Mouse (Mus musculus) 3T3-L1 (cell line): ENCODE data around the gene Xrcc1.
"Not testable (repeated sequence)": the region's sequence is repeated elsewhere in the genome, so short reads cannot be mapped to it uniquely, and the experiment has no call there.

Source experiments
- DNase-seq: peaks from one replicate; pipeline ENCODE4 v3.0.0-alpha.2; 2015; ENCODE audit warnings: low read depth, low spot score

Gene Xrcc1

GRCm38 (mm10) chr7:24546068-24546614 lies at the start of gene Xrcc1, which contains the start of gene Pinlyp:
Xrcc1 (plus strand) TSS chr7:24546289.
Pinlyp (minus strand) TSS chr7:24546118.
- no peak for DNase-seq

DNA sequence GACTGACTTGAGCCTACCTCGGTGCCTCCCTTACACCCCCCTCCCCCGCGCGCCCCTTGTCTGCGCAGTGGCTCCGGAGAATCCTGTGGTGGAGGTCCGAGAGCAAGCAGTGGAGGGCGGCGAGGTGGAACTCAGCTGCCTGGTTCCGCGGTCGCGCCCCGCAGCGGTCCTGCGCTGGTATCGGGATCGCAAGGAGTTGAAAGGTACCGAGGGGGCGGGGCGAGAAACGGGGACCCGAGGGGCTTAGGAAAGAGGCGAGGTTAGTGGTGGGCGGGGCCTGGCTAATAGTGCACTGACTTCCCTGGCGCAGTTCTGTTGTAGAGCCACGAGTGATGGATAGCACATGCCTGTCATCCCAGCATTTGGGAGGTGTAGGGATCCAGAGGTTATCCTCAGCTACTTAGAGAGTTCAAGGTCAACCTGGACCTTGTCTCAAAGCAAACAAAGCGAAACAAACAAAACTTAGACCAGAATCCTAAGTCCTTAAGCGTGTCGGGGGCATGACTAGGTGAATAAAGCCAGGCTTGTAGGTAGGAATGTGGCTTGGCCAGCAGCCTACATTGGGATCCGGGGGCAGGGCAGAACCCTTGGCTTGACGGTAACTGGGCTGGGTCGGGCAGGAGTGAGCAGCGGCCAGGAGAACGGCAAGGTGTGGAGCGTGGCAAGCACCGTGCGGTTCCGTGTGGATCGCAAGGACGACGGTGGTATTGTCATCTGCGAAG lies 46.1 kb upstream of the Xrcc1 start:
- DNase-seq, result no peak

DNA sequence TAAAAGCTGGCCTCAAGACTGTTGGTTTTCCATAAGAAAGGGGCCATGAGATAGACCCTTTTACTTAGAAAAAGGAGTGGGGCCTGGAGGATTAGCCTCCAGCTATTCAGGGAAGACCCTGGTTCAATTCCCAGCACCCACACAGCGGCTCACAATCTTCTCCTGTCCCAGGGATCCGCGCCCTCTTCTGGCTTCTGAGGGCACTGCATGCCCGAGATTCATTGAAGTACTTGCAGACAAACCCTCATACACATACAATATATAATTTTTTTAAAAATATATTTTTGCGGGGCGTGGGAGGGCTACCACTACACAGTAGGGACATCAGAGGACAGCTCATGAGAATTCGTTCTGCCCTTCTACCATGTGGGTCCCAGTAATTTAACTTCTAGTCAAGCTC lies 45.2 kb upstream of the Xrcc1 start:
- no peak for DNase-seq

DNA sequence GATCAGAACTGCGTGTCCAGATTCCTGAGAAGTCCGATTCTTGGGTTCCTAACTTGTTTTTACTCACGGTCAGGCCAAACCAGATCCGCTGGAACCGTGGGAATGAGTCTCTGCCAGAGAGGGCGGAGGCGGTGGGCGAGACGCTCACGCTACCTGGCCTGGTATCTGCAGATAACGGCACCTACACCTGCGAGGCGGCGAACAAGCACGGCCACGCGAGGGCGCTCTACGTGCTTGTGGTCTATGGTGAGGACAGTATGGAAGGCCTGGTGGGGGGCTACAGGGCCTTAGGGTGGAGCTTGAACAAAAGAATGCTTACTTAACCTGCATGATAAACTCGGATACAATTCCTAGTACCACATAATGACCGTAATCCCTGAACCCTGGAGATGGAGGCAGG lies 44.6 kb upstream of the Xrcc1 start:
- no peak for DNase-seq

- DNase-seq, result no peak
Measured at GRCm38 (mm10) chr7:24504004-24504403, 42.1 kb upstream of the Xrcc1 start.

DNA sequence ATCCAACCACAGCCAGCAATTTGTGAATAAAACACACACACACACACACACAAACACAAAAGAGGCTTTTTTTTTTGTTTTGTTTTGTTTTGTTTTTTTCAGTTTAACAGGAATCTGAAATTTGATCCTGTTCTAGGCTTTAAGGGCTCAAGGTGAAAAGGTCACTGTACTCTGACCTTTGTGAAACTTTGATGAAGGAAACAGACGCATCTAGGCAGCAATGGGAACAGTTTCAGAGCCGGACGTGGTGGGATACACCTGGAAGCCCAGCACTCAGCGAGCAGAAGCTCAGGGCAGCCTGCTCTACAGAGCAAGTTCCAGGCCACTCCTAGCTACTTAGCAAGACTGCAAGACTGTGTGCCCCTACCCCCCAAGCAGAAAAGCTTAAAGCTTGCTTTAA lies 41.2 kb upstream of the Xrcc1 start:
- no peak for DNase-seq

GRCm38 (mm10) chr7:24505447-24506064 lies 40.5 kb upstream of the Xrcc1 start:
- no peak for DNase-seq

GRCm38 (mm10) chr7:24506065-24506459 lies 40.0 kb upstream of the Xrcc1 start:
- DNase-seq, result no peak

DNA sequence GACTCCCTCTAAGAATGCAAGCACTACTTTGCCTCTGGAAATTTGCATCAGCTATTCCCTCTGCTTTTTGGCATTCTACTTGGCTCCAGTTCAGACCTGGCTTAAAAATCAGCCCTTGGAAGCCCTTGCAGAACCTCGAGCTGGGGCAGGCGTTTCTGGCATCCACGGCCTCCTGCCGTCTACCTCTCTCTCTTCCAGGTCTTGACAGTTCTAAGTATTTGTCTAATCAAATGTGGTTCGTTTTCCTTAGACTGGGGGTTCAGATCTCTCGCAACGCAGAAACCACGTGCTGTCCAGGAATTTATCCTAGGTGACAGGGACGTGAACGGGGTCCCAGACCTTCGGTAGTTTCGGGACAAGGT lies 39.6 kb upstream of the Xrcc1 start:
- peak; percentile 70 for DNase-seq

GRCm38 (mm10) chr7:24506838-24507725 lies 39.0 kb upstream of the Xrcc1 start, which contains the start of gene Zfp428:
Zfp428 (plus strand) TSS chr7:24507006.
- DNase-seq, result peak; percentile 79

DNA sequence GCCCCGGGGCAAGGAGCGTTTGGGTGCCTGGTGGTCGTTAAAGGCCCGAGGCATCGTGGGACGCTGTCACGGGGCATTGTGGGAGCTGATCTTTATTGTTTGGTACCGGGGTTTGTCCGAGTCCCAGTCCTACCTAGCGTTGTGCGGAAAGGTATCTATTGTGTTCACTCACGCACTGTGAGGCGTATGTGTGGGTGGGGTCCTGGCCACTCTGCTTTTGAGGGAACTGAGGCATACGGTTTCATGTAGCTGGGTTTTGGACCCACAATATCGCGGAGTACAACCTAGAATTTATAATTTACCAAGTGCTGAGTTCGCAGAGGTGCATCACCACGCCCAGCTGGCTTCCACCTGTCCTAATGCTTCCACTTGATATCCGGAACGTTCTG lies 38.4 kb upstream of the Xrcc1 start:
- no peak for DNase-seq

DNA sequence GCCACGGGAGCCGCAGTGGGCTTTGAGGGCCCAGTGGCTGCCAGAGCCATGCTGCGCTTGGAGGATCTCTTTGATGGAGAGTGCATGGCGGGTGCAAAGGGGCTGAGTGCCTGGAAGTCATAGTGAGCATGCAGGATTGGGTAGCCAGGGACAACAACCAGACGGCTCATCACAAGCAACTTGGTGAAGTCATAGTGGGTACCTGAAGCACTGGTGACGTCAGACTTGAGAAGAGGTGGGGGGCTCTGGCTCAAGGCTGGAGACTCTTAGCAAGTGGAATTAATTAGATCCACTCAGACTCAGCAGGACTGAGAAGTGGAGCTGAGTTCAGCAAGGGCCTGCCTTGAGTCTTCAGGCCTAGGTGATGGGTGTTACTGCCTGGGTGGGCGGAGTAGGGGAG lies 33.7 kb upstream of the Xrcc1 start, which contains the start of gene AC161166.1:
Gene AC161166.1 (minus strand): TSS at position 101 of the 400 bp plus-strand sequence.
- DNase-seq, result no peak

DNA sequence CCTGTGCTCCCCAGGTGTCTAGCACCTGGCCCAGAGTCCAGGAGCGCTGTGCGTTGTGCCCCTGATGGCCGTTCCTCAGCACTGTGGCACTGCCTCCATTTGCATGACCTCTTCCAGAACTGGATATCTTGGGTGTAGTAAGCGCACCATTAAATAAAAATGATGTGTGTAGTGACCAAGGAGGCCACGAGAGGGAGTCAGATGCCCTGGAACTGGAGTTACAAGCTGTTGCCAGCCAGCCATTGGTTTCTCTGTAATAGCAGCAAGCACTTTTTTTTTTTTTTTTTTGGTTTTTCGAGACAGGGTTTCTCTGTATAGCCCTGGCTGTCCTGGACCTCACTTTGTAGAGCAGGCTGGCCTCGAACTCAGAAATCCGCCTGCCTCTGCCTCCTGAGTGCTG lies 29.8 kb upstream of the Xrcc1 start:
- peak; percentile 27 for DNase-seq

- no peak for DNase-seq
Measured at GRCm38 (mm10) chr7:24517077-24517476, 29.0 kb upstream of the Xrcc1 start.

- DNase-seq, result no peak
Measured at GRCm38 (mm10) chr7:24517654-24518053, 28.4 kb upstream of the Xrcc1 start.

DNA sequence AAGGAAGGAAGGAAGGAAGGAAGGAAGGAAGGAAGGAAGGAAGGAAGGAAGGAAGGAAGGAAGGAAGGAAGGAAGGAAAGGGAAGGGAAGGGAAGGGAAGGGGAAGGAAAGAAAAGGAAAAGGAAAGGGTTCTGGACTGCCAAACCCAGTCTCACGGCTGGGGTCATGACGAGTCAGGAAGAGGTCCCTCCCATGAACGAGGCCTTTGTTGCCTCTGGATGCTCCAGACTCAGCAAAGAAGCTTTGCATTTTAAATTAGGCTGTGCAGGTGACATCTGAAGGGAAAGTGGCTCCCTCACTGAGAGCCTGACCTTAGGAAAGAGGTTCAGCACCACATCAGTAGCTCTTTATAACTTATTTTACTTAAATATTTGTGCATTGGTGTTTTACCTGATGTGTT lies 27.0 kb upstream of the Xrcc1 start:
- no peak for DNase-seq

DNA sequence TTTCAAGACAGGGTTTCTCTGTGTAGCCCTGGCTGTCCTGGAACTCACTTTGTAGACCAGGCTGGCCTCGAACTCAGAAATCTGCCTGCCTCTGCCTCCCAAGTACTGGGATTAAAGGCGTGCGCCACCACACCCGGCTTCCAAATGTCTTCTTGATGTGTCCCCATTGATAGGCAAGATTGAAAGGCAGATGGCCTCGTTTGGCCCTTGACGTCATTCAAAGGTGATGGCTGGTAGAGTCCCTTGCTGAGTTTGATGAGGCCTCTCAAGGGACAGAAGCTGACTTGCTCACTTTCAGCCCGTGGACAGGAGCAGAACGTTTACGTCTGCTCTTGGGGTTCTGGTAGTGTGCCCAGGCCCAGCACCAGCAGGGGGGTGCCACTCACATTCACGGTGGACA lies 26.0 kb upstream of the Xrcc1 start:
- DNase-seq, result not testable (repeated sequence)

DNA sequence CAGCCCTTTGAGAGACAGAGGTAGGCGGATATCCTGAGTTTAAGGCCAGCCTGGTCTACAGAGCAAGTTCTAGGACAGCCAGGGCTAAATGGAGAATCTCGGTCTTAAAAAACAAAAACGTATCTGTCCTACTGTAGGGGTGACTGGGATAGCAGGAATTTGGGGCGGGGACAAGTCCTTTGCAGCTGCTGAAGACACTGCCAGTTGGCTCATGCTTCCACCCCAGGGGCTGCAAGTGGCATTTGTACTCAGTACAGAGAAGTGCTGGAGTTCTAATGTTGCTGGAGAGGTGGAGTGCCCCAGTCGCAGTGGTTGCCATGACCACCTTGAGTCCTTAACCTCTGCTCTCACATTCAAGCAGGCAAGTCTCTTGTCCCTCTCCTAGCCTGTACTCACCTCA lies 23.3 kb upstream of the Xrcc1 start:
- DNase-seq, result peak; percentile 69

- DNase-seq, result no peak
Measured at GRCm38 (mm10) chr7:24523723-24524122, 22.4 kb upstream of the Xrcc1 start.

DNA sequence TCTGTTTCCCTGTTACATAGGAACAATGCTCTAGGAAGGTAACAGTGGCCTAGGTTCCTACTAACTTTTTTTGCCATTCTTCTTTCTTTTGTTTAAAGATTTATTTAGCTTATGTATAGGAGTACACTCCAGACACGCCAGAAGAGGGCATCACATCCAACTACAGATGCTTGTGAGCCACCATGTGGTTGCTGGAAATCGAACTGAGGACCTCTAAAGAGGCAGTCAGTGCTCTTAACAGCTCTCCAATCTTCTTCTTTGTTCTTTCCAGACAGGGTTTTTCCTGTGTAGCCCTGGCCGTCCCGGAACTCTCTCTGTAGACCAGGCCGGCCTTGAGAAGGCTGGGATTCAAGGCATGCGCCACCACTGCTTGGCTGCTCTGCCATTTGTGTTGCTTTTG lies 21.1 kb upstream of the Xrcc1 start:
- no peak for DNase-seq

- DNase-seq, result no peak
Measured at GRCm38 (mm10) chr7:24525686-24526420, 20.2 kb upstream of the Xrcc1 start.
